Mouse (Mus musculus) stomach, postnatal 0 days (tissue): ENCODE measurements at regions not wholly inside any gene's neighbourhood (a gene's known extent, or its start where the extent isn't known, plus 50 kb on each side); places are given as distances from the start of the nearest gene placed in this dataset.

Experiments used
- CTCF ChIP-seq: IDR thresholded peaks from 2 replicates; pipeline ENCODE4 v1.5.1; 2016; ENCODE audit warnings: antibody characterized with exemption, low read depth, mild to moderate bottlenecking, moderate library complexity
- EP300 ChIP-seq: optimal IDR thresholded peaks from 2 replicates; pipeline ENCODE3; 2016; ENCODE audit warnings: antibody characterized with exemption

- no peak for TF ChIP-seq CTCF
- no peak for TF ChIP-seq EP300
Observed at GRCm38 (mm10) chr12:49737100-49737499, 352.1 kb downstream of the Gm43517 start.
